Mouse (Mus musculus): Measurements from ENCODE around the gene Zfp800. TPM values are rescaled to one million over a fixed set of nuclear protein-coding genes. Genes with fewer than 3 reads are reported as not detected.

Gene Zfp800
- polyA plus RNA-seq, 1 experiment from 2014 or later, result 23.0 TPM

- no peaks in the 10 kb centered on the region for H3K27me3 ChIP-seq
- H3K4me1 ChIP-seq (replicated peaks), result no peaks in the 10 kb centered on the region
- H3K9me3 ChIP-seq, result no peaks in the 10 kb centered on the region
- no peak overlapping the region for H3K9ac ChIP-seq
- H3K4me2 ChIP-seq, result no peak overlapping the region
- 75% methylated on average over 4 of the region's 4 CpGs for WGBS
- no peak overlapping the region for H3K4me3 ChIP-seq
- ATAC-seq (ENCODE audit: low FRiP score), result no peak
- H3K27ac ChIP-seq, result no peak overlapping the region
- no peaks in the 10 kb centered on the region for H3K36me3 ChIP-seq
These were observed 15.8 kb downstream of the Zfp800 start for GRCm38 (mm10) chr6:28381983-28382382.

DNA sequence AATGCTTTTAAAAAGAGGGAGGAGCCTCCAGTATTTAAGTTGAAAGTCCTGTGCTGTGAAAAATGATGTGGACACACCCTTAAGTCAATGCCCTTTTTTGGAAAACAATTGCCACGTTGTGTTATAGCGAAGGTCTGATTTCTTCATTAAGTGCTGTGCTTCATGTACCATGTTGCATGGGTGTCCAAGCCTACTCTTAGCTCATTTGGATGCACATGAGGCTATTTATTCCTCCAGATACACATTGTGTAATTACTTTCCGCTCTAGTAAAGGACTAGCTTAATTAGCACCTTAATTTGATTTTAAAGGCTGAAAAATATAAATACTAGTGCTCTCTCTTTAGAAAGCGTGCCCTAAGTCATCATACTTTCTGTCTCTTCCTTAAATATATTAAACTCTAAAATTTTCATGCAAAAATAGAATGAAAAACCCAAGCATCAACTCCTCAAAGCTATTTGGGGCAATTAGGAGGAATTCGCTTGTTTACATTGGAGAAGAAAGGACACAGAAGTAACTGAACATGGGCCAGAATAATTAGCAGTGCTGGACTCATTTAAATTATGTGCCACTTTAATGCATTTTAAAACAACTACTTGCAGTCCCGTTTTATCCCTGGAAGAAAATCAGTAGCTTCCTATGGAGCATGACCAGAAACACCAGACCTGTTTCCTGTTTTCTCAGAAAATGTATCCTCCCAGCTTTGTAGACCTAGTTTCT lies 27.7 kb downstream of the Zfp800 start:
- Histone ChIP-seq H3K27me3 (no peaks in the 10 kb centered on the region), H3K4me1 (replicated peaks) (no peaks in the 10 kb centered on the region), H3K36me3 (no peaks in the 10 kb centered on the region), H3K27ac (no peak overlapping the region), H3K9me3 (no peaks in the 10 kb centered on the region), H3K4me3 (no peak overlapping the region), H3K4me2 (no peak overlapping the region), H3K9ac (no peak overlapping the region)
- no peak for ATAC-seq (ENCODE audit: low FRiP score)
- 81% methylated on average over 6 of the region's 6 CpGs for WGBS

- H3K9me3 ChIP-seq, result no peaks in the 10 kb centered on the region
- H3K27me3 ChIP-seq, result no peaks in the 10 kb centered on the region
- WGBS, result 90% methylated on average over 9 of the region's 9 CpGs
- no peak overlapping the region for H3K4me3 ChIP-seq
- no peak overlapping the region for H3K27ac ChIP-seq
- ATAC-seq (ENCODE audit: low FRiP score), result no peak
- no peak overlapping the region for H3K9ac ChIP-seq
- no peaks in the 10 kb centered on the region for H3K4me1 ChIP-seq (replicated peaks)
- no peak overlapping the region for H3K4me2 ChIP-seq
- no peaks in the 10 kb centered on the region for H3K36me3 ChIP-seq
These were observed 30.2 kb downstream of the Zfp800 start for GRCm38 (mm10) chr6:28367575-28367974.

GRCm38 (mm10) chr6:28351066-28351465 lies 46.7 kb downstream of the Zfp800 start:
- Histone ChIP-seq H3K36me3 (no peaks in the 10 kb centered on the region), H3K4me3 (no peak overlapping the region), H3K4me1 (replicated peaks) (no peaks in the 10 kb centered on the region), H3K9me3 (no peaks in the 10 kb centered on the region), H3K27ac (no peak overlapping the region), H3K27me3 (no peaks in the 10 kb centered on the region), H3K9ac (no peak overlapping the region), H3K4me2 (no peak overlapping the region)
- WGBS, result 68% methylated on average over 3 of the region's 3 CpGs
- no peak for ATAC-seq (ENCODE audit: low FRiP score)

DNA sequence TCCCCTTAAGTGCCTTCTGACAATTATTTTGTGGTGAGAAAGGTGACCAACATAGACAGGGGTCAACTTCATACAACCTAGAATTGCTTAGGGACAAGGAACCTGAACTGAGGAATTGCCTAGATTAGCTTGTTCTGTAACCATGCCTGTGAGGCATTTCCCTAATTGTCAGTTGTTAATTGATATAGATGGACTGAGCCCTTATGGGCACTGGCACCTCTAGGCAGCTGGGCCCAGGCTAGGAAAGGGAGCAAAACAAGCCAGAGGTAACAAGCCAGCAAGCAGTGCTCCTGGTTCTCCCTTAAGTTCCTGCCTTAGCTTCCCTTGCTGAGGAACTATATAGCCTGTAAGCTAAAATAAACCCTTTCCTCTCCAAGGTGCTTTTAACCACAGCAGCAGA lies 52.1 kb downstream of the Zfp800 start:
- no peak overlapping the region for H3K27ac ChIP-seq
- H3K27me3 ChIP-seq, result no peaks in the 10 kb centered on the region
- H3K4me3 ChIP-seq, result no peak overlapping the region
- no peak overlapping the region for H3K4me2 ChIP-seq
- H3K4me1 ChIP-seq (replicated peaks), result no peaks in the 10 kb centered on the region
- no peaks in the 10 kb centered on the region for H3K36me3 ChIP-seq
- no peak for ATAC-seq (ENCODE audit: low FRiP score)
- H3K9ac ChIP-seq, result no peak overlapping the region
- H3K9me3 ChIP-seq, result no peaks in the 10 kb centered on the region

GRCm38 (mm10) chr6:28345181-28345580 lies 52.6 kb downstream of the Zfp800 start:
- Histone ChIP-seq H3K27ac (no peak overlapping the region), H3K9me3 (no peaks in the 10 kb centered on the region), H3K27me3 (no peaks in the 10 kb centered on the region), H3K4me3 (no peak overlapping the region), H3K36me3 (no peaks in the 10 kb centered on the region), H3K4me1 (replicated peaks) (no peaks in the 10 kb centered on the region), H3K9ac (no peak overlapping the region), H3K4me2 (no peak overlapping the region)
- ATAC-seq (ENCODE audit: low FRiP score), result no peak
- 45% methylated on average over 7 of the region's 7 CpGs for WGBS

GRCm38 (mm10) chr6:28342863-28343262 lies 54.9 kb downstream of the Zfp800 start:
- 87% methylated on average over 5 of the region's 5 CpGs for WGBS
- no peak overlapping the region for H3K4me2 ChIP-seq
- no peaks in the 10 kb centered on the region for H3K9me3 ChIP-seq
- no peak overlapping the region for H3K4me3 ChIP-seq
- no peak overlapping the region for H3K9ac ChIP-seq
- ATAC-seq (ENCODE audit: low FRiP score), result no peak
- H3K27ac ChIP-seq, result no peak overlapping the region
- no peaks in the 10 kb centered on the region for H3K27me3 ChIP-seq
- no peaks in the 10 kb centered on the region for H3K36me3 ChIP-seq
- H3K4me1 ChIP-seq (replicated peaks), result no peaks in the 10 kb centered on the region

DNA sequence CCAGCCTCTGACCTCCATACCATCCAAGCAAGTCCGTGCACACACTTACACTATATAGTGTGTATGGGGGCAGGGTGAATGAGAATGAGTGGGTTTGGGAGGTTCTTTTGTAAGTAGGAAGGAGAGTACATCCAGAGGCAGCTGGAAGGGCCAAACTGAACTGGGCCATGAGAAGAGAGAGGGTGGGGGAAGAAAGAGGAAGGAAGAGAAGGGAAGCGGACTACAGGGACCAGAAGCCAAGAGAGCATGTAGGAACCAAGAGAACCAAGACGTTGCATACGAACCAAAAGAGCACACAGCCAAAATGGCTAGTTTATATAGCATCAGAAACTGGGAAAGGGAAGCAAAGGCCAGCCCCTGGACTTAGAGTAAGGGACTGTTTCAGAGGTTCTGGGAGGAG lies 56.6 kb downstream of the Zfp800 start:
- no peak overlapping the region for H3K9ac ChIP-seq
- no peak overlapping the region for H3K4me2 ChIP-seq
- no peaks in the 10 kb centered on the region for H3K36me3 ChIP-seq
- no peak overlapping the region for H3K4me3 ChIP-seq
- H3K4me1 ChIP-seq (replicated peaks), result no peaks in the 10 kb centered on the region
- no peak overlapping the region for H3K27ac ChIP-seq
- H3K9me3 ChIP-seq, result no peaks in the 10 kb centered on the region
- WGBS, result 97% methylated on average over 4 of the region's 4 CpGs
- no peaks in the 10 kb centered on the region for H3K27me3 ChIP-seq
- ATAC-seq (ENCODE audit: low FRiP score), result no peak

DNA sequence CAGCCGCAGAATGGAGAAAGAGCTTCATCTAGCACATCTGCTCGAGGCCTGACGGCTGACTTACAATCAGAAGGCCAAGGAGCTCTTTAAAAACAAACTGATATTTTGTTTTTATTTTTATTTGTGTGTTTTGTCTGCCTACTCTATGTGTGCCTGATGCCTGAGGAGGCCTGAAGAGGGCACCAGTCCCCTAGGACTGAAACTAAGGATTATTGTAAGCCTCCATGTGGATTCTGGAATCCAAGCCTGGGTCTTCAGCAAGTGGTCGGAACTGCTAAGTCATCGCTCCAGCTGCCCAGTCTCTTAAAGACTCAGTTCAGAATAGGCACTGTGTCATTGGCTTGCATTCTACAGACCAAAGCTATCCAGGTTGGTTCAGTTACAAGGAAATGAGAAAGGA lies 58.4 kb downstream of the Zfp800 start:
- Histone ChIP-seq H3K4me1 (replicated peaks) (no peaks in the 10 kb centered on the region), H3K27ac (no peak overlapping the region), H3K9me3 (no peaks in the 10 kb centered on the region), H3K27me3 (no peaks in the 10 kb centered on the region), H3K9ac (no peak overlapping the region), H3K4me2 (no peak overlapping the region), H3K36me3 (no peaks in the 10 kb centered on the region), H3K4me3 (no peak overlapping the region)
- no peak for ATAC-seq (ENCODE audit: low FRiP score)
- 82% methylated on average over 5 of the region's 5 CpGs for WGBS

DNA sequence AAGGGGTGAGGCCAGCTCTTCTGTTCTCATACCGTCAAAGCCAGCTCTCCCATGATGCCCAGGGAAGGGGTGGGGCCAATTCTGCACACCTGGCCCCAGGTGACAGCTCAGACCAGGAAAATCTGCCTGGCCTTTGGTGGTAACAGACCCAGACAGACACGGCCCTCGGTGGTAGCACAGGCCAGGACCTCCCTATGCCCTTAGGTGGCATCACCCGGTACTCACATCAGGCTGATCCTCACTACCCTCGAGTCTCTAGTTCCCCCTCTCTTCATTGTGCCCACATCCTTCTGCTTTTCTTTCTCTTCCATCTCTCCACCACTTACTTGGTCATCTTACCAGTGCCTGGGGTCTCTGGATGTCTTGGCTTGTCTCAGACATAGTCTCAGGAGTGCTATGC lies 64.1 kb downstream of the Zfp800 start:
- no peak overlapping the region for H3K4me3 ChIP-seq
- no peaks in the 10 kb centered on the region for H3K36me3 ChIP-seq
- ATAC-seq (ENCODE audit: low FRiP score), result 0 out of 2 replicates have a peak, but pooled peaks have one; percentile 28
- H3K27ac ChIP-seq, result no peak overlapping the region
- peaks cover 5% of the 10 kb centered on the region; the same call in 1 of the 2 replicates for H3K4me1 ChIP-seq (replicated peaks)
- H3K4me2 ChIP-seq, result no peak overlapping the region
- H3K9me3 ChIP-seq, result no peaks in the 10 kb centered on the region
- WGBS, result 79% methylated on average over 5 of the region's 5 CpGs
- no peaks in the 10 kb centered on the region for H3K27me3 ChIP-seq
- no peak overlapping the region for H3K9ac ChIP-seq

GRCm38 (mm10) chr6:28332546-28332945 lies 65.3 kb downstream of the Zfp800 start:
- WGBS, result 86% methylated on average over 3 of the region's 3 CpGs
- no peak overlapping the region for H3K9ac ChIP-seq
- H3K4me1 ChIP-seq (replicated peaks), result peaks cover 7% of the 10 kb centered on the region; the same call in 1 of the 2 replicates
- no peaks in the 10 kb centered on the region for H3K27me3 ChIP-seq
- H3K4me3 ChIP-seq, result no peak overlapping the region
- no peaks in the 10 kb centered on the region for H3K36me3 ChIP-seq
- ATAC-seq (ENCODE audit: low FRiP score), result no peak
- H3K9me3 ChIP-seq, result no peaks in the 10 kb centered on the region
- no peak overlapping the region for H3K27ac ChIP-seq
- no peak overlapping the region for H3K4me2 ChIP-seq

DNA sequence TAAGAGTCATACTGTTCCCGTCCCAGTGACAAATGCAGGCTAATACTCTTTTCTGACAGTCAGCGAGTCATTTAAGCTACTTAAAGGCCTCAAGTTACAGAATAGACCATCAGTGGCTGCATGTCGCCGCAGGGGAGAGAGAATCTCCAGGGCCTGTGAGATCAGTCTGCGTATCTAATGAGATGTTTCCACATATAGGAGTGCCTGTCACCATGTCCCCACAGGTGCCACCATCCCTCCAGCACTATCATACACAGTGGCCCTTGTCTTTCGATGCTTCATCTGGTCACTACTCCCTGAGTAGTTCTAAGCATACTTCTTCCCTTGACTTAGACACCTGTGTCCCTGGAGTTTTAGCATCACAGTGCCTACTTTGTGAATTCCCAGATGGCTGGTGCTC lies 68.0 kb downstream of the Zfp800 start:
- Histone ChIP-seq H3K36me3 (no peaks in the 10 kb centered on the region), H3K27ac (no peak overlapping the region), H3K27me3 (no peaks in the 10 kb centered on the region), H3K4me3 (no peak overlapping the region), H3K9me3 (no peaks in the 10 kb centered on the region), H3K9ac (no peak overlapping the region), H3K4me1 (replicated peaks) (peaks cover 7% of the 10 kb centered on the region; the same call in 1 of the 2 replicates), H3K4me2 (no peak overlapping the region)
- no peak for ATAC-seq (ENCODE audit: low FRiP score)
- 58% methylated on average over 6 of the region's 6 CpGs for WGBS

DNA sequence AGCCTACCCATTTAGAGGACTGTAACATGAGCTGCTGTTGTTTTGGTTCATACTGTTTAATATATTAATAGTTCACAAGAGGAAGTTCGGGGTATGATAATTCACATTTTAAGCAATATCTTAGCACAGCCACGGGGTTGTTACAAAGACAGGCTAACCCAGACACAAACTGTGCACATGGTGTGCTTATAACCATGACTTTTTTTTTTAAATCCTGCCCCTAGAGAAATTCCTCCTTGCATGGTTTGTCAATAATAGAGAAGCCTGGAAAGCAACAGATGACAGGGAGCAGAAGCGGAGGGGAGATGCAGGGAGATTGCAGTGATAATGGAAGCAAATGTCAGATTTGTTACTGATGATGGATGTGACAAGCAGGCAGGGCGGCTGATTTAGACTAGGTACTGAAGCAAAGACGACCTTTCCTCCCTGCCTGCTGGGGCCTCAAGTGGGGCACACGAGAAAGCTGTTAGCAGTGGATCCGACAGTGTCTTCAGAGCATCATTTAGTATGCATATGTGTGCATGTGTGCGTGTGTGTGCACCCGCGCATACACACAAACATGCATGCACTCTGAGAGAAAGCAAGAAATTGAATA lies 68.7 kb downstream of the Zfp800 start:
- H3K9me3 ChIP-seq, result no peaks in the 10 kb centered on the region
- no peak overlapping the region for H3K4me3 ChIP-seq
- H3K27me3 ChIP-seq, result no peaks in the 10 kb centered on the region
- no peaks in the 10 kb centered on the region for H3K36me3 ChIP-seq
- ATAC-seq (ENCODE audit: low FRiP score), result peak; percentile 65
- H3K27ac ChIP-seq, result no peak overlapping the region
- 0 out of 2 replicates have a peak overlapping the region, but pooled peaks have one; percentile 1 for H3K4me2 ChIP-seq
- H3K4me1 ChIP-seq (replicated peaks), result peaks cover 7% of the 10 kb centered on the region; the same call in 1 of the 2 replicates
- WGBS, result 47% methylated on average over 10 of the region's 10 CpGs
- H3K9ac ChIP-seq, result no peak overlapping the region

All from hindbrain, embryonic 13.5 days (tissue).